Mouse (Mus musculus) neural tube, embryonic 11.5 days (tissue): Measurements from ENCODE around the gene Nav2. TPM values are rescaled to one million over a fixed set of nuclear protein-coding genes. Genes with fewer than 3 reads are reported as not detected.

Experiments
- ATAC-seq: fragments of 200-750 bp; cut with Nextera tagmentation; 2 replicates; pipeline ENCODE4 v1.8.0; 2017; ENCODE audit warnings: moderate number of reproducible peaks, mild to moderate bottlenecking, moderate TSS enrichment, moderate library complexity; ENCODE audit not compliant: insufficient read depth, low FRiP score, low TSS enrichment
- DNase-seq: peaks from one replicate; pipeline ENCODE4 v3.0.0-alpha.2; 2015; ENCODE audit warnings: low spot score
- H3K27ac ChIP-seq: fragments of 300-500 bp; sonication (generic); 2 replicates; pipeline ENCODE4 v1.5.1; 2014; ENCODE audit warnings: low read depth, mild to moderate bottlenecking, low read length
- H3K27me3 ChIP-seq: fragments of 300-500 bp; sonication (generic); 2 replicates; pipeline ENCODE4 v1.6.1; 2014; ENCODE audit warnings: mild to moderate bottlenecking, low read length, mixed read lengths; ENCODE audit not compliant: control insufficient read depth, insufficient read depth
- H3K36me3 ChIP-seq: fragments of 300-500 bp; sonication (generic); 2 replicates; pipeline ENCODE4 v1.6.1; 2014; ENCODE audit warnings: mild to moderate bottlenecking, low read length, moderate library complexity, mixed read lengths; ENCODE audit not compliant: control insufficient read depth, insufficient read depth
- H3K4me1 ChIP-seq: fragments of 300-500 bp; sonication (generic); 2 replicates; pipeline ENCODE4 v1.6.1; 2014; ENCODE audit warnings: low read length, mixed read lengths; ENCODE audit not compliant: control insufficient read depth, insufficient read depth
- H3K4me2 ChIP-seq: fragments of 300-500 bp; sonication (generic); 2 replicates; pipeline ENCODE4 v1.6.1; 2014; ENCODE audit warnings: low read depth, mild to moderate bottlenecking, moderate library complexity
- H3K4me3 ChIP-seq: fragments of 300-500 bp; sonication (generic); 2 replicates; pipeline ENCODE4 v1.5.1; 2014; ENCODE audit warnings: low read depth, low read length
- H3K9ac ChIP-seq: fragments of 300-500 bp; sonication (generic); 2 replicates; pipeline ENCODE4 v1.6.1; 2014; ENCODE audit warnings: mild to moderate bottlenecking, low read length
- H3K9me3 ChIP-seq: fragments of 300-500 bp; sonication (generic); 2 replicates; pipeline ENCODE4 v1.6.1; 2016; ENCODE audit warnings: low read length; ENCODE audit not compliant: control insufficient read depth
- WGBS: fragments of 180-500 bp; shearing (Covaris S2); extraction: QIAGEN DNeasy Blood & Tissue Kit; methylation state at CpG from one replicate; pipeline ENCODE4 v1.1.7; 2014; 5-methylcytosine and 5-hydroxymethylcytosine counted together
- polyA plus RNA-seq: library from polyadenylated mRNA; unstranded; fragments of >200 nt; fragmentation: Nextera tagmentation; extraction: Ambion mirVana; gene quantifications from 2 replicates; pipeline ENCODE4 v1.2.1, GENCODE M21; 2014

Gene Nav2
- polyA plus RNA-seq, 1 experiment from 2014 or later = 19.2 TPM

DNA sequence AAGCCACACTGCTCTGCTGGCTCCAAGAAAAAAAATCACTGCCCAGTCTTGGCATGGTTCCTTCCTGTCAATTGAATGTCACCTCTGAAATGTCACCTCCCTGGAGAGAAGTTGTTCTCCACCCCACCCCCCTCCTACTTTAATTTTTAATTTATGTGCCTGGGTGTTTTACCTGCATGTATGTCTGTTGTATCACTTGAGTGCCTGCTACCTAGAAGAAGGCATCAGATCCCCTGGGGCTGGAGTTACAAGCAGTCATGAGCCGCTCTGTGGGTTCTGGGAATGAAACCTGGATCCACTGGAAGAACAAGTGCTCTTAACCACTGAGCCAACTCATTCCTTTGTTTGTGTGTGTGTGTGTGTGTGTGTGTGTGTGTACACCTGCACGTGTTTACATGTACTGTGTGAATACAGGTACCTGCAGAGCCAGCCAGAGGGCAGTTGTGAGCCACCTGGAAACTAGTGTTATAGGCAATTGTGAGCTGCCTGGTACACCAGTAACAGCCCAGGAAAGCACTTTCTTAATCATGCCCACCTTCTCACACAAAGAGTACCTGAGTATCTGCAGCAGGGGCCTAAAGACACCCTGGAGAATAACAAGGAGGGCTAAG, 433.5 kb downstream of the Nav2 start:
- 85% methylated on average over 2 of the region's 2 CpGs for WGBS
- ATAC-seq (no peak), DNase-seq (no peak)
- Histone ChIP-seq H3K27ac (no peak overlapping the region), H3K36me3 (no peaks in the 10 kb centered on the region), H3K27me3 (no peaks in the 10 kb centered on the region), H3K9me3 (no peaks in the 10 kb centered on the region), H3K4me1 (peaks cover 23% of the 10 kb centered on the region), H3K9ac (no peak overlapping the region), H3K4me2 (no peak overlapping the region), H3K4me3 (no peak overlapping the region)

GRCm38 (mm10) chr7:49342556-49343080, 434.1 kb downstream of the Nav2 start:
- no peak for ATAC-seq
- DNase-seq = no peak
- Histone ChIP-seq H3K4me1 (peaks cover 24% of the 10 kb centered on the region), H3K9ac (no peak overlapping the region), H3K4me2 (no peak overlapping the region), H3K27ac (no peak overlapping the region), H3K36me3 (no peaks in the 10 kb centered on the region), H3K9me3 (no peaks in the 10 kb centered on the region), H3K27me3 (no peaks in the 10 kb centered on the region), H3K4me3 (no peak overlapping the region)
- WGBS = 34% methylated on average over 13 of the region's 13 CpGs

- peak; percentile 37; the same call in 1 of the 2 replicates for ATAC-seq
- no peak overlapping the region for H3K27ac ChIP-seq
- no peak overlapping the region for H3K4me3 ChIP-seq
Measured at GRCm38 (mm10) chr7:49343081-49343600, 434.6 kb downstream of the Nav2 start.

GRCm38 (mm10) chr7:49343752-49344484, 435.4 kb downstream of the Nav2 start:
- ATAC-seq (no peak), DNase-seq (no peak)
- H3K9me3 ChIP-seq = no peaks in the 10 kb centered on the region
- H3K4me2 ChIP-seq = no peak overlapping the region
- H3K4me1 ChIP-seq = peaks cover 34% of the 10 kb centered on the region
- H3K9ac ChIP-seq = no peak overlapping the region
- no peaks in the 10 kb centered on the region for H3K27me3 ChIP-seq
- no peak overlapping the region for H3K4me3 ChIP-seq
- no peak overlapping the region for H3K27ac ChIP-seq
- no peaks in the 10 kb centered on the region for H3K36me3 ChIP-seq
- WGBS = 27% methylated on average over 4 of the region's 4 CpGs

More at GRCm38 (mm10) chr7:49343081-49343600, 434.6 kb downstream of the Nav2 start:
- peaks cover 29% of the 10 kb centered on the region for H3K4me1 ChIP-seq
- no peaks in the 10 kb centered on the region for H3K9me3 ChIP-seq
- no peak overlapping the region for H3K9ac ChIP-seq
- H3K27me3 ChIP-seq = no peaks in the 10 kb centered on the region
- WGBS = 12% methylated on average over 16 of the region's 16 CpGs
- no peak overlapping the region; the same call in 1 of the 2 replicates for H3K4me2 ChIP-seq
- H3K36me3 ChIP-seq = no peaks in the 10 kb centered on the region
- DNase-seq = no peak

GRCm38 (mm10) chr7:49347338-49348272, 439.1 kb downstream of the Nav2 start:
- DNase-seq (no peak), ATAC-seq (no peak)
- peaks cover 32% of the 10 kb centered on the region for H3K4me1 ChIP-seq
- no peaks in the 10 kb centered on the region for H3K9me3 ChIP-seq
- H3K4me3 ChIP-seq = no peak overlapping the region
- H3K4me2 ChIP-seq = no peak overlapping the region
- 34% methylated on average over 16 of the region's 16 CpGs for WGBS
- no peak overlapping the region for H3K27ac ChIP-seq
- H3K9ac ChIP-seq = no peak overlapping the region
- H3K36me3 ChIP-seq = no peaks in the 10 kb centered on the region
- H3K27me3 ChIP-seq = no peaks in the 10 kb centered on the region

DNA sequence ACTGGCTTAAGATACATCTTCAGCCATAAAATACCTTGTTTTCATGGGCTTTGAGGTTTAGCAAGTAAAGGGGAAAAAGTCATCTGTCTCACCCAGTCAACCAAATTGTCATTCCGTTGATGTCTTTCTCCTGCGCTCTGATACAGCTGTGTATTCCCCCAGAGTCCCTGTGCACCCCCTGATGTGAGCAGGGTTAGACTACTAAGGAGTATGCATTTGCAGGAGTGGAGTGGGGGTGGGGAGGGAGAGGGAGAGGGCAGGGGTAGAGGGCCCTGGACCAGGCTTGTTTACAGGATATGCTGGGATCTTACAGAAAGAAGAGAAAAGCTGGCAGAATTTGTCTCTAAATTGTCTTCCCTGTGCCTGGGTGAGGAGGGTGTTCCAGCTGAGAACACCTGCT, 440.1 kb downstream of the Nav2 start:
- WGBS = 14% methylated on average over 2 of the region's 2 CpGs
- H3K27me3 ChIP-seq = no peaks in the 10 kb centered on the region
- H3K9me3 ChIP-seq = no peaks in the 10 kb centered on the region
- no peaks in the 10 kb centered on the region for H3K36me3 ChIP-seq
- peaks cover 22% of the 10 kb centered on the region for H3K4me1 ChIP-seq
- ATAC-seq (no peak; the same call in 1 of the 2 replicates), DNase-seq (no peak)
- no peak overlapping the region for H3K9ac ChIP-seq
- no peak overlapping the region for H3K4me2 ChIP-seq
- no peak overlapping the region for H3K4me3 ChIP-seq
- no peak overlapping the region for H3K27ac ChIP-seq

DNA sequence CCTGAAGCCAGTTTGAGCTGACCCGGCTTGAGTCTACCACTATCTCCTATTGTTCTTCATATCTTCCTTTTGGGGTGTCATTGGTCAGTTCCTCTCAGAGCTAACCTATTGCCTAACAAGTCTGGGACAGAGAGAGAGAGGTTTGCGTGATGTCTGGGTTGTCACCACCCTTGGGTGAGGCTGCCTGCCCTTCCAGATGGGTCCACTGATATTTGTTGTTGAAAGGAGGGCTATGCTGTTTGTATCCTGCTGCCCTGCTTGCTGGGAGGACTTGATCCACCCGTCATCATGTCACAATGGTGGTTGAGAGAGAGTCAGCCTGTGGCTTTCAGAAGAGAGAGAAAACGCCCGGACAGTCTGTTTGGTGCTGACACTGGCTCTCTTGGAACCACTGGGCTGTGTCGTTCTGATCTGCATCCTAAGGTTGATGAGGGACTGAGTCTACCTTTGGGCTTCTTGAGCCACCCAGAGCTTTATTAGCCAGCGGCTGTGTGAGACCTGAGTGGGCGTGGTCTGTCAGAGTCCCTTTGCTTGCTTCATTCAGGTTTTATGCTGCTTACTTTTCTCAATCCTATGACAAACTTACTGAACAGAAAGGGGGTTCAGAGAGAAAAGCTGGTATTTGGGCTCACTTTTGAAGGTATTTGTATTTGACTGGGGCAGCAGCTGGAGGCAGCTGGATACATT, 441.9 kb downstream of the Nav2 start:
- no peak for DNase-seq
- no peaks in the 10 kb centered on the region for H3K36me3 ChIP-seq
- H3K4me2 ChIP-seq = no peak overlapping the region
- no peaks in the 10 kb centered on the region for H3K27me3 ChIP-seq
- no peak overlapping the region for H3K9ac ChIP-seq
- H3K9me3 ChIP-seq = no peaks in the 10 kb centered on the region
- no peak overlapping the region for H3K4me3 ChIP-seq
- peaks cover 23% of the 10 kb centered on the region for H3K4me1 ChIP-seq
- ATAC-seq = no peak
- WGBS = 76% methylated on average over 8 of the region's 8 CpGs
- H3K27ac ChIP-seq = no peak overlapping the region
